Mouse (Mus musculus) adrenal gland, postnatal 36 days (tissue): ENCODE results near the gene Pmvk. TPM values are rescaled to one million over a fixed set of nuclear protein-coding genes. Genes with fewer than 3 reads are reported as not detected.

Source experiments
- DNase-seq, 2 experiments: peaks; one replicate each; pipeline ENCODE4 v3.0.0; 2021; ENCODE audit warnings: mixed read lengths in 1 of 2
- total RNA-seq, 2 experiments: library from RNA; stranded (reverse); gene quantifications; 2 replicates each; pipeline ENCODE4 v1.2.3; 2021

The Pmvk gene
- total RNA-seq, 2 experiments from 2014 or later, result 25.2 to 36.2 TPM

DNA sequence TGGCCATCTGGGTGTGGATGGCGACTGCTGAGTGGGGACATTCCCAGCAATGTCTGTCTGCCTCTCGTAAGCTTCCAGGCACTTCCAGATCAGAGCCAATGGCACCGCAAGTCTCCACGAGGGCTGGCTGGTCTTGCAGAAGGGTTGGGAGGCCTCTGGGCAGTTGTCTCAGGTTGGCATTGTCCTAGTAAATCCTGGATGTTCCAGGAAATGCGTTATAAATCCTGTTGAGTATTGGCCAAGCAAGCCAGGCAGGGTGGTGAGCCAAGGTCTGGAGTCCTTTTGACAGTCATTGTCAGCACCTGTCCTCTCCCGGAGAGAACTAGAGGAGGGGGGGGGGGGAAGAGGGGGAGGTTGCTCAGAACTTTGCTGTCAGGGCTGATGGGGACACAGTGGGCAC, 24.7 kb downstream of the Pmvk start:
- DNase-seq, result no peak

DNA sequence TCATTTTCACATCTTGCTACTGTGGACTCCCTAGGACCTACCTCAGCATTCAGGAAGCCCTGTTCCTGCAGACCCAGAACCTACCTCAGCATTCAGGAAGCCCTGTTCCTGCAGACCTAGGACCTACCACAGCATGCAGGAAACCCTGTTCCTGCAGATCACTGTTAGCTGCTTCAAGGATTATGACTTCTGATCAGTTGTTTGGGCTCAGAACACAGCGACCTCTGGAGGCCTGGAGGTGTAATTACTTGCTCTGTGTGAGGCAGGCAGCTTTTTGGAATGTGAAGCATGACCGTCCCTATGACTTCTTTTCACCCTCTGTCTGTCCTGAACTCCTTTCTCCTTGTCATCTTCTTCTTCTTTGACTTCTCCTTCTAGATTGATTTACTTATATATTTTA, 27.1 kb downstream of the Pmvk start:
- DNase-seq, result peak in 1 of 2 experiments; percentile 28

DNA sequence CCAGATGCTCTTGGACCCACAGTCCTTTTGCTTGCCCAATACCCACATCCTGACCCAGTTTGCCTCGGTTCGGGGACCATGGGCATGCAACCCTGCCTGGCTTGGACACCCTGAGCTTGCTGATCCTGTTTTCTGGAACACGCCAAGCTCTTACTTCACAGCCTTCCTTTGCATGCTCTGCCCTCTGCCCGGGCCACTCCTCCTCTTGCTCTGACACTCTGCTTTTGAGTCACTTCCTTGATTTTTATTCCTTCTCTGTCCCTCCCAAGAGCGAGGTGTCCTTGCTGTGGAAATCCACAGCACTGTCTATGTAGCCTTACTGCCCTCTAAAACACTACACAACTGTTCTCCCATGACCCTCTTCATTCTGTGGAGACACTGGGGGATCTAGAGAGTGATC, 27.9 kb downstream of the Pmvk start:
- peak in 1 of 2 experiments; percentile 11 for DNase-seq

DNA sequence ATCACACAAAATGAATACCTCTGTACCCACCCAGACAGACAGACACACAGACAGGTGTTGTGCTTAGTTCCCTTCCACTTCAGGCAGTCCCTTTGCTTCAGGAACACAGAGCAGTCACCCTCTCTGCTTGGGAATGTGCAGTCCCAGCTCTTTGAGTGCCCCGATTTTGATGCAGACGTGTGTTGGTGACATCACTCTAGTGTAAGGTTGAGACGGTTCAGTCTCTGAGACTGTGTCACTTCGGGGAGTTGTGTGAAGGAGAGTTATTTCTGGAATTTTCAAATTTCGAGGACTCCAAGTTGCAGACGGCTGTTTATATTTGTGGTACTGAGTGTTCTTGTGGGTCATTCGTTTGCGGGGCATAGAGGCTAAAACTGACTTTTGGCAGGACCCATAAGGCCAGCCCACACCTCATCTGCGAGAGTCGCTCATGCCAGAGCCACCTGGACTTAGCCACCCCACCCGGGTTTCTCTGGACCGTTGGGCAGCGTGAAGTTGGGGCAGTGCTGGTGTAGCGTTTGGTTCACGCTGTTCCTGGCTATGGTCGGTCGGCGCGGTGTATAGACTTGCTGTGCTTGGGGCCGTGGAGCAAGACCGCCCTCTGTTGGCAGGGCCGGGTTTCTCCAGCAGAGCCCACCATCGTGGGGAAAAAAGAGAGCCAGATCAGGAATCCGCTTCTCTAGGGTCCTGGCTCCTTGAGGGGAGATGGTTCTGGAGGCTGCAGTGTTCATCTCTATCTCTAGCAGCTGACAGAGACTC, 30.6 kb downstream of the Pmvk start:
- DNase-seq, result peak; percentile 85 to 87

DNA sequence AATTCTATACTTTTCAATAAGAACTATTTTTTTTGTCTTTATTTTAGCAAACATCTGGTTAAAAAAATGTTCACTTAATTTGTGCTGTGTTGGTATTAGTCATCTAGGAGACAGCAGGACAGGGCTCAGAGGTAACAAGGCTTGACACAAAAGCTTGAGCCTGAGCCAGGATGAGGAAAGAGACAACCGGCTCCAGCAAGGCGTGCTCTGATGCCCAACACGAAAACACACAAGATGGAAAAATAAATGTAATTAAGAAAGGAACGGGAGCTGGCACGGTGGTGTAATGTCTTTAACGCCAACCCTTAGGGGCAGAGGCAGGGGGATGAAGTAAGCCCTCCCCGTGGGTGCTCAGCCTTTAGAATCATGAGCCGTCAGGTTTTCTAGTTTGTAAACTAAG, 31.8 kb downstream of the Pmvk start:
- DNase-seq, result no peak

DNA sequence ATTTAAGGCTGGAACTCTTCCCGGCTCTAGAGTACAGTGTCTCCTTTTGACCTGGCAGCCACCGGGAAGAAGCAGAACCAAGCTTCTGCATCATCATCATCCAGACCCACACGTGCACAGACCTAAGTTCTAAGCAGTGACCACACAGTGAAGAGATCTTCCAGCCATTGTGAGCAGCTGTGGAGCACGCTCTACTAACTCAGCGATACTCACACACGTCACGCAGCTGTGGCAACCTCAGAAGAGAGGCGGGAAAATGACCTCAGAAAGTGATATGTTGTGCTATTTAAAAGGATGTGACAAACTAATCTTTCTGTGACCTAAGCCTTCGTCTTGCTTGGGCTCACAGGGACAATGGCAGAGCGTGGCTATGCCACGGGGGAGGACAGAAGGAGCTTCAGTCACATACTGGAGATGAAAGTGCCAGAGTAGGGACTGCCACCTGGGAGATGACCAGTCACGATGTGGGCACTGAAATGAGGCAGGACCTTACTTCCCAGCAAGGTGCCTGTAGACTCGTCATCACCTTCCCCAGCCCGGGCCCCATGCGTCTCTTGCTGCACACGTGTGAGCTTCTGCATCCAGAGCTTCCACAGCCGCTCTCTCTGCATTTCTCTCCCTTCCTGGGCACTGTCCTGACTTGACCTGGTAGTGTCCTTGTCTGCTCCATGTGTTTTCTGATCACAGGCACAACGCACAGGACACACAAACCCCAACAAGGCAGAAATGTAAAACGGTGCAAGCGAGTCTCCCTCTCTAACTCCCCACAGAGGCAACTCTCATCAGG, 32.8 kb downstream of the Pmvk start:
- no peak for DNase-seq

DNA sequence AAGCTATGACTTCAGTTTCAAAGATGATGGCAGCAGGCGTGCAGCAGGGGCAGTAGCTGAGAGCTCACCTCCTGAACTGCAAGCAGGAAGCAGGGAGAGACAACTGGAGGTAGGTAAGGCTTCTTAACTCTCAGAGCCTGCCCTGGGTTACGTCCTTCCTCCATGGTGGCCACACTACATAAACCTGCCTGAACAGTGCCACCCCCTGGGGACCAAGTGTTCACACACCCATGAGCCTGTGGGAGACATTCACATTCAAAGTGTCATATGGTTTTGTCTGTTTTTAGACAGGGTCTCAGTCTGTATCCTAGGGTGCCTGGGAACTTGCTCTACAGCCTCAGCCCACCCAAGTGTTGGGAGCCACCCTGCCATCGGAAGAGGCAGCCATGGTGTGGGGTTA, 36.4 kb downstream of the Pmvk start:
- DNase-seq, result no peak

DNA sequence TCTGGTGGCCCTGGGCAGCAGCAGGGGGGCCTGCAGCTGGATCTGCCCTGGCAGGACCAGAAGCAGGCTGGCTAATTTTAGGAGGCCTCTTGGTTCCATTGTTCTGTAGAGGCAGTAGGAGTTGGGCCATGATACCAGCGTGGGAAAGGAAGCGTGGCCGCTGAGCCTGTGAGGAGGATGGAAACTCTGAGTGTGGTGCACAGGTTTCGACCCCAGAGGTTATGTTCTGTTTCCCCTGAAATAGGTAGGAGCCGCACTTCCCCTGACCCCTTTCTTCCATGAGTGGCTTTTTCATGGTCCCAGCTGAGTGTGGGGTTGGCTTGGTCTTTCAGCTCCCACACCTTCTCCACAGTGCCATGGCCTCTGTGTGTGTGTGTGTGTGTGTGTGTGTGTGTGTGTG, 37.2 kb downstream of the Pmvk start:
- DNase-seq, result no peak

DNA sequence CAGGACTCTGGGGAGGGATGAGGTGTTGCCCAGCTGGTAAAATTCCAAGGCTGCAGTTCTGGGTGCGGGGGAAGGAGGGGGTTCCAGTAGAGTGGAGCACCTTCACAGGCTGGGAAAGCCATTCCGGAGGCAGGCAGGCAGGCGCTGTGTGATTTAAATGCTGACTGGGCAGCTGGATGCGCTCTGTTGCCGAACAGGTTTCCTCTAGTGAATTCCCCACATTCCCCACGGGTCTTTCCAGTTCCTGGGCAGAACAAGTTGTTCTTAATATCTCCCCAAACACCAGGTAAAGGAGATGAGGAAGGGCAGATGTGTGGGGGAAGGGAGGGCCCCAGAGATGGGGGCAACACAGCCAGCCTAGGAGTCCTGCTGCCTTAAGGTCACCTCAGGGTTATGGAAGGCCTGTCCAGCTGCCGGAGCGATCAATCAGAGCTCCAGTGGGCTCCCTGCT, 38.4 kb downstream of the Pmvk start:
- no peak for DNase-seq

DNA sequence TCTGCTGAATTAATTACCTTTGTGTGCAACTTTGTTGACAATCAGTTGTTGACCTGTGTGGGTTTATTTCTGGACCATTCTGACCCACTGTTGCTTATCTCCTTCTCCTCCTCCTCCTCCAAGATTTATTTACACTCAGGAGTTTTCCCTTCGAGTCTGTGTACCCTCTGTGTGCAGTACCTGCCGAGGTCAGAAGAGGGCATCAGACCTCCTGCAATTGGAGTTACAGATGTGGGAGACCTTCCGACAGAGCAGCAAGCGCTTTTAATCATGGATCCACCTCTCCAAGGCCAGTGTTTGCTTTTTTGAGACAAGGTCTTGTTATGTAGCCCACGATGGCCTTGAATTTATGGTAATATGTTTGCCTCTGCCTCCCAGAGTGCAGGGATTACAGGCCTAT, 40.3 kb downstream of the Pmvk start:
- no peak for DNase-seq

DNA sequence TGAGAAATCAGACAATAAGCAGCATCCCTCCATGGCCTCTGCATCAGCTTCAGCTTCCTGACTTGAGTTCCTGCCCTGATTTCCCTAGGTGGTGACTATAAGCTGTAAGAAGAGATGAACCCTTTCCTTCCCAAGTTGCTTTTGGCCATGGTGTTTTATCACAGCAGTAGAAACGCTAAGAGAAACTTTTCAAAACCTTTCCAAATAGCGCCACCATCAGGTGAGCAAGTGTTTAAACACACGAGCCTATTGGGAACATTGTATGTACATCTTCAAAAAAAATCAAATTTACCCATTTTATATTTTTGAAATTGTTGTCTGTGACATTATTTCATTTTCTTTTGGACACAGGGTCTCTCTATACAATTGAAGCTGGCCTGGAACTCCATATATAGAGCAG, 42.0 kb downstream of the Pmvk start:
- no peak for DNase-seq

DNA sequence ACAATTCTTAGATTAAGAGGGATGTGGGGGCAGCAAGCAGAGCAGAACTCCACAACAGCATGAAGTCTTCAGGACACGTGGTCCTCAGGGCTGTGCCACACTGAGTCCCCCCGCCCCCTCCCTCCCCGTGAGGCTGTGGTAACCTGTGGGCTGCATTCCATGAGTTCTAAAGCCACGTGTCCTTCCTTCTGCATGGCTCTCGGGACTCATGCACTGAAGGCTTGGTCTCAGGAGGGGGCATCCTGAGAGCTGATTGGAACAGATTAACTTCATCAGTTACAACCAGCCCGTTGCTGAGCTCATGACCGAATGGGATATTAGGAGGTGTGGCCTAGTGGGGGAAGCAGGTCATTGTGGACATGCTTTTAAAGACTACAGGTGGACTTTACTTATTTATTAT, 45.4 kb downstream of the Pmvk start:
- DNase-seq, result no peak

DNA sequence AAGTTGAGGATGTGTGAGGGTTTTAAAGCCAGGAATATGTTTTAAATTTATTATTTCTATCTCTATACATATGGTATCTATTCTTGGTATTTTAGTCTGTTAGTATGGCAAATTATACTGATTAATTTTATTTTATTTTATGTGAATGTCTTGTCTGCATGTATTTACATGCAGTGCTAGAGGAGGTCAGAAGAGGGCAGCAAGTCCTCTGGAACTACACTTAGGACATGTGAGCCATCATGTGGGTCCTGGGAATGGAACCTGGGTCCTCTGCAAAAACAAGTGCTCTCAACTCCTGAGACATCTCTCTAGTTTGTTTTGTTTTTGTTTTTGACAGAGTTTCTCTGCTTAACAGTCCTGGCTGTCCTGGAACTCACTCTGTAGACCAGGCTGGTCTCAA, 47.1 kb downstream of the Pmvk start:
- DNase-seq, result no peak

DNA sequence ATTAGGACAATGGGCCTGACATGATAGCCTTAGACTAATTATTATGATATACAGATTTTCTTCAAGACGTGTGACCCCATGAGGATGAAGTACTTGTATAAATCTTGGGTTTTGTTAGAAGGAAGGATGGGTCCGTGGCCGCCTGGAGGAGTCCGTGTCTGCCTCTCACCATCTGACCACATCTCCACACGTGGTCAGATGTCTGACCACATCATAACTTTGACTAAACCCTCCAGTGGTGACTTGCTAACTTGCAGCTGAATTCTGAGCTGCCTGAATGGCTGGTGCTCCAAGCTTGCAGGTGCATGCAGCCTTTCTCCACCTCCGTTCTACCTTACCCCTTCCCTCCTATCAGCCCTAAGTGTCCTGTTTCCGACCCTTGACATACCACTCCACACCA, 48.2 kb downstream of the Pmvk start:
- DNase-seq, result no peak

DNA sequence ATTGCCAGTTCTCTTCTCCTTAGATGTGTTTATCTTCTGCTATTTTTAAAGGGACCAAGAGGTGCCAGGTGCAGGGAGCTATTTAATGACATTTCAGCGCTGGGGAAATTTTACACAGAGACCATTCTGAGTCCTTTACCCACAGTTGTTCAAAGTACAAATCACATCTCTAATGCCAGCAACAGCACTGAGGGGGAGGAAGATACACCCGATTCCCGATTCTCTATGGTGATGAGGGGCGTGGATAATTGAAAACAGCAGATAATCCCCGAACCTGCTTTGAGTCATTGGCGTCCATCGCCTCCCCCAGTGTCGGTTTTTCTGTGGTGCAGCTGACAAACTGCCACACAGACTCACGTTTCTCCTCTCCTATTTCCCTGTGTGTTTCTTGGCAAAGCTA, 53.7 kb downstream of the Pmvk start:
- no peak for DNase-seq

DNA sequence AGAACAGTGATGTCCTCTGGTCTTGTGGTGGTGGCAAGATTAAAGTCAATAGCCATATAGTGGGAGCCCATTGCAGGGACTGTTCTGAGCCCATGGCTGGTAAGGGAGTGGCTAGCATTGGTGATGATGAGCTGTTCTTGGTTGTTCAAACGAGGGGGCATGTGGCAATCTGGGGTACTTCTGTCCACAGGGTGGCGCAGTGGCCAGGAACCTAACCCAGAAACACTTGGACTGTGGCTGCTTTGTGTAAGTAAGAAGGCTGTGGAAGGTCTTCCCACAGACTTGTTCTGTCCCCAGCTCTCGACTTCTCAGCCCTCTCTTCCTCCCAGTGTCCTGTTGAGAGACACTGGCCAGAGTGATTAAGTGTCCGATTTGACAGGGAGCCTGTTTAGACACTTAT, 56.6 kb downstream of the Pmvk start:
- peak; percentile 47 to 50 for DNase-seq

DNA sequence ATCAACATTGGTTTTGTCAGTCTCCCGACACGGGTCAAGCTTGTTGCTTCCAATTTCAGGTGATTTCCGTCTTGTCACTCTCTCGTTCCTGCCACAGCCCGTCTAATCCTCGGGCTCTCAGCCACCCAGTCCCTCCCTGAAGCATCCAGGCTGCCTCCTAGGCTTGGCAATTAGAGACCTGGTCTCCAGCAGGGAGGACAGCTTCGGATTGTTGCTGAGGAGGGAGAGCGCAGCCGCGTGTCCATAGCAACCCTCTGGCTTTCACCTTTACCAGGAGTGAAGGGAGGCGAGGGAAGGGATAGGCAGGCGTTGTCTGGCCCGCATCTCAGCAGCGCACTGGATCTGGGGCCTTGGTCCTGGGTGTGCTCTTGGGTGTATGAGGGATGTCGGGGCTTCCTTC, 57.1 kb downstream of the Pmvk start:
- DNase-seq, result no peak

DNA sequence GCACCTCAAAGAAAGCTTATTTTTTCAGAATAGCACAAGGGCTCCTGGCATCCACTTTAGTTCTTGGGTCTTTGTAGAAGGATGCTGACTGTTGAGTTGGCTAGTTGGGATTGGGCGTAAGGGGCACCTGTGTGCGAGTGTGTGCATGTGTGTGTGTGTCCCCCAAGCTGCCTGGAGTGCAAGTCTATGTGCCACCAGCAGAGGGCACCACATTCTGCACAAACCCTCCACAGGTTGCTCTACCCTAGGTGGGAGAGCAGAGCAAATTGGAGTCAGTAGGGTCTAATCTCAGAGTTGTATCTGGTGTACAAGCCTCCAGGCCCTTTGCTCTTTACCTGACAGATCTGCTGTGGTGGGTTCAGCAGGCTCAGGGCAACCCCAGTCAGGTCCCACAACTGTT, 57.9 kb downstream of the Pmvk start:
- DNase-seq, result peak; percentile 23 to 34

DNA sequence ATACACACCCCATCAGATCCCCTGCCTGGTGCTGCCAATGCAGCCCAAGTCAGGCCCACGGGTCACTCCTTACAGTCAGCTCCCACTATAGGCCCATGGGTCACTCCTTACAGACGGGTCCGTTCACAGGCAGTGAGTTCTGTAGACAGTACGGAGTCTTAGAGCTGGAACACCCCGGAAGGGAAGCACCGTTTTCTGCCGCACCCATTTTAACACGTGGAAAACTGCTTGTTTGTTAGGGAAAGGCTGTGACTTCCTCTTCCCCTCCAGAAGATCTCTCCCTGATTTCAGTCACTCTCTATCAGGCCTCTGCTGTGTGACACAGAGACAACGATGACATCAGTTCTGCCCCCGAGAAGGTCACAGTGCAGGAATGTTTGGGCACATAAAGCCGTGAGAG, 61.1 kb downstream of the Pmvk start:
- no peak for DNase-seq

DNA sequence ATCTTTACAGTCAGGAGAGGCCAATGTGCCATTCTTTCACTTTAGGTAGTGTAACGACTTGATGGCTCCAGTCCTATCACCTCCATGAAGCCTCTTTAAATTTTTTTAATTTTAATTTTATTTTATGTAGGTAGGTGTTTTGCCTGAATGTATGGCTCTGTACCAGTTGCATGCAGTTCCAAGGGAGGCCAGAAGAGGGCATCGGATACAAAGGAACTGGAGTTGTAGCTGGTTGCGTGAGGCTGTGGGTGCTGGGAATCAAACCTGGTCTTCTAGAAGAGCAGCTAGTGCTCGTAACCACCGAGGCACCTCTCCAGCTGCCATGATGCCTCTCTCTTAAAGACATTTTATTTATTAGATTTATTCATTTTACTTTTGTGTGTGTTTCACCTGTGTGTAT, 62.0 kb downstream of the Pmvk start:
- DNase-seq, result no peak
